Mouse (Mus musculus): Measurements from ENCODE around the gene Clec2d.
"Not testable (repeated sequence)": the region's sequence is repeated elsewhere in the genome, so short reads cannot be mapped to it uniquely, and the experiment has no call there.

DNA sequence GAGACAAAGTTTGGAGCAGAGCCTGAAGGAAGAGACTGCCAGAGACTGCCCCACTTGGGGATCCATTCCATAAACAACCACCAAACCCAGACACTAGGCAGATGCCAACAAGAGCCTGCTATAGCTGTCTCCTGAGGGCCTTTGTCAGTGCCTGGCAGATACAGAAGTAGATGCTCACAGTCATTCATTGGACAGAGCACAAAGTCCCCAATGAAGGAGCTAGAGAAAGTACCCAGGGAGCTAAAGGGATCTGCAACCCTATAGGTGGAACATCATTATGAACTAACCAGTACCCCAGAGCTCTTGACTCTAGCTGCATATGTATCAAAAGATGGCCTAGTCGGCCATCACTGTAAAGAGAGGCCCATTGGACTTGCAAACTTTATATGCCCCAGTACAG is 584 bp upstream of the Clec2d start:
- TF ChIP-seq MAFK (IDR thresholded peaks at IDR 0.05; ENCODE audit: borderline replicate concordance, low read depth, low read length); EP300 (IDR thresholded peaks at IDR 0.05; ENCODE audit: low read depth in 1 of 2, low read length in 2 of 2); RAD21 (IDR thresholded peaks at IDR 0.05; ENCODE audit: low read depth, low read length); CHD2 (IDR thresholded peaks at IDR 0.05; ENCODE audit: low read length); TBP (IDR thresholded peaks at IDR 0.05; ENCODE audit: low read depth, low read length): not testable (repeated sequence)
